Comparison of ENCODE assay signal across 9 mouse cellular contexts in genomic region chr5:125271531-125272203, GRCm38 (mm10).
A peak's percentile ranks its signal among the peaks of the same experiment; 100 is the strongest.
DNase-seq lines count a peak whose midpoint lies in the region; ATAC-seq and TF ChIP-seq lines count a peak whose summit lies in the region.
"Had no signal": no experiment of that assay in that cellular context is flagged by ENCODE, and none has a peak within 500 bp of the region (broad histone marks: within the 10 kb centered on the region; RNA-seq: fewer than 3 reads in every experiment).

No protein-coding gene starts in this region.

- peak; percentile 74 for ATAC-seq in G1E (ENCODE audit: extremely low read depth, insufficient number of reproducible peaks, low FRiP score, poor library complexity, severe bottlenecking)
- peak; percentile 66 for ATAC-seq in forebrain, embryonic 11.5 days (replicated peaks; ENCODE audit: low FRiP score)

- H3K27ac ChIP-seq in forebrain, embryonic 11.5 days (ENCODE audit: low read depth, low read length), result no peak overlapping the region
- H3K27ac ChIP-seq: macrophage had no signal

- peaks cover 10% of the 10 kb centered on the region for H3K36me3 ChIP-seq in G1E (replicated peaks)
- no peaks in the 10 kb centered on the region for H3K36me3 ChIP-seq in forebrain, embryonic 11.5 days (ENCODE audit: control insufficient read depth, insufficient read depth, low read length)

- no peak for TF ChIP-seq POLR2A in brain, embryonic 14.5 days (IDR thresholded peaks at IDR 0.05; ENCODE audit: borderline replicate concordance, extremely low read depth, insufficient read depth, insufficient read length, poor library complexity, severe bottlenecking)

- peak; percentile 72 for DNase-seq in G1E (ENCODE audit: low spot score)
- DNase-seq in brain, embryonic 14.5 days (ENCODE audit: low read depth), result peak; percentile 91
- peak; percentile 89 for DNase-seq in forebrain, embryonic 11.5 days (ENCODE audit: low spot score)
- peak; percentile 87 to 95 for DNase-seq in heart, postnatal 14 days
- peak; percentile 64 for DNase-seq in layer of hippocampus, adult 9-10 months (ENCODE audit: low spot score)
- DNase-seq in lung, postnatal 10 days, result peak; percentile 95
- peak; percentile 88 for DNase-seq in right cerebral cortex, adult 2 months (ENCODE audit: low spot score in 2 of 2)
- DNase-seq in urinary bladder, postnatal 36 days (ENCODE audit: low spot score in 2 of 2), result peak; percentile 77 to 83

- H3K4me1 ChIP-seq in G1E (ENCODE audit: insufficient read depth, low read depth, low read length), result peaks cover 24% of the 10 kb centered on the region
- H3K4me1 ChIP-seq in forebrain, embryonic 11.5 days (replicated peaks; ENCODE audit: control insufficient read depth, insufficient read depth, low read length), result no peaks in the 10 kb centered on the region; the same call in none of the 2 replicates

- H3K4me3 ChIP-seq in G1E (ENCODE audit: low read depth, low read length), result no peak overlapping the region; the same call in 1 of the 2 replicates
- no peak overlapping the region for H3K4me3 ChIP-seq in forebrain, embryonic 11.5 days (ENCODE audit: low read depth, low read length)

- peak; percentile 93 for TF ChIP-seq CTCF in G1E (IDR thresholded peaks at IDR 0.05; ENCODE audit: low read depth, low read length)
- peak; percentile 98 for TF ChIP-seq CTCF in brain, embryonic 14.5 days (IDR thresholded peaks at IDR 0.05; ENCODE audit: borderline replicate concordance, extremely low read depth, insufficient read depth, insufficient read length)

- intact Hi-C loops in heart, postnatal 14 days (cut with DNase I), result loop anchor here (2.0 kb wide), 1 partner anchor 97 kb away; no protein-coding TSS in a partner anchor

- no peak overlapping the region for H3K9ac ChIP-seq in forebrain, embryonic 11.5 days (ENCODE audit: low read length)

- peaks cover 3% of the 10 kb centered on the region; the same call in 1 of the 2 replicates for H3K27me3 ChIP-seq in G1E (ENCODE audit: insufficient read depth, low read length)
- no peaks in the 10 kb centered on the region for H3K27me3 ChIP-seq in forebrain, embryonic 11.5 days (ENCODE audit: control insufficient read depth, insufficient read depth, low read length)

- 13% methylated on average over 15 of the region's 15 CpGs for WGBS in forebrain, embryonic 11.5 days

- H3K4me2 ChIP-seq in forebrain, embryonic 11.5 days (ENCODE audit: low read depth, low read length, severe bottlenecking), result no peak overlapping the region

- no peaks in the 10 kb centered on the region for H3K9me3 ChIP-seq in G1E (replicated peaks)
- no peaks in the 10 kb centered on the region for H3K9me3 ChIP-seq in forebrain, embryonic 11.5 days (ENCODE audit: control insufficient read depth, low read length)
